Mouse (Mus musculus): Measurements from ENCODE around the gene Kcna1. TPM values are rescaled to one million over a fixed set of nuclear protein-coding genes. Genes with fewer than 3 reads are reported as not detected.

Gene Kcna1
- 2.6 and 2.7 TPM in 2 replicates for polyA plus RNA-seq (2016; fragmentation: Nextera tagmentation; extraction: Ambion mirVana)

GRCm38 (mm10) chr6:126646381-126646780 is at the start of gene Kcna1:
Gene Kcna1, minus strand, starts transcription at chr6:126646384.
- H3K9ac ChIP-seq, result peak within 1 kb of the TSS; percentile 47
- ATAC-seq (ENCODE audit: insufficient number of reproducible peaks, insufficient read depth, low FRiP score, low TSS enrichment), result no peak
- peak within 1 kb of the TSS; percentile 49 for H3K4me3 ChIP-seq
- no peaks in the 10 kb centered on the region for H3K36me3 ChIP-seq
- H3K4me2 ChIP-seq (replicated peaks), result peak within 1 kb of the TSS; percentile 99
- WGBS, result 21% methylated on average over 8 of the region's 8 CpGs
- peaks cover 58% of the 10 kb centered on the region for H3K27me3 ChIP-seq
- peaks cover 21% of the 10 kb centered on the region for H3K4me1 ChIP-seq
- H3K27ac ChIP-seq, result no peak within 1 kb of the TSS
- H3K9me3 ChIP-seq, result no peaks in the 10 kb centered on the region

DNA sequence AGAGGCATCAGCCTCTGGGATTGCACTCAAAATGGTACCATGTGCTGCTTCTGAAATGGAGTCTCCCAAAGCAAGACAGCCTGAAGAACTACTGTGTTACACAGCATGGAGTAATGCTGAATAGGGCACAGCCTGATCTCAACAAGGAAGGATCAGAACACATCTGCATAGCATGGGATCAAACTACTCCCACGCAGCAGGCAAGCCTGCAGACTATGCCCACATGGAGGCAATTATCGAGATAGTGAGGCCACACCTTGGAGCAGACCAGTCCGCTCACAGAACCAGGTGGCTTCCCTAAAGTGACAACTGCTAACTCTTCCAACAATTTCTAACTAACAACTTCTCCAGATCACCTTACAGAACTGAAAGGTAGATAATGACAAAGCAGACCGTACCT is 40.9 kb upstream of the Kcna1 start:
- ATAC-seq (ENCODE audit: insufficient number of reproducible peaks, insufficient read depth, low FRiP score, low TSS enrichment), result no peak

DNA sequence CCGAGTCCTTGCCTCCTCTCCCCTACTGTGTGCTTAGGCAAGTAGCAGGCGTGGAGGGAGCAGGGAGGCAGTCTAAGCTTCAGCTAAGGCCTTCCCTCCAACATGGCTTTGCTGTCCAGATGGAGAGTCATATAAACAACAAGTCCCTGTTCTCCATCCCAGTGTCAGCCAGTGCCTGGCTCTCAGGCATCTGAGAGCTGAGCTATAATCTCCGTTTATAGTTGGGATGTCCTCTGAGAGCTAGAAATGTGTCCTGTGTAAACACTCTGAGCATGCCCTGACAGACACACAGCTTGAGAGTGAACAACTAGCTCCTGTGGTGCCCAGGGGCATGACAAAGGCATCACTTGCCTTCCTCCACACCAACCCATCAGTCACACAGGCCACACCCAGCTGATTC is 39.0 kb upstream of the Kcna1 start:
- no peaks in the 10 kb centered on the region for H3K36me3 ChIP-seq
- no peak overlapping the region for H3K4me2 ChIP-seq (replicated peaks)
- no peaks in the 10 kb centered on the region for H3K9me3 ChIP-seq
- 45% methylated on average over 3 of the region's 3 CpGs for WGBS
- no peak overlapping the region for H3K9ac ChIP-seq
- no peaks in the 10 kb centered on the region for H3K27me3 ChIP-seq
- H3K27ac ChIP-seq, result no peak overlapping the region
- no peak for ATAC-seq (ENCODE audit: insufficient number of reproducible peaks, insufficient read depth, low FRiP score, low TSS enrichment)
- H3K4me3 ChIP-seq, result no peak overlapping the region
- no peaks in the 10 kb centered on the region for H3K4me1 ChIP-seq

More for the DNA sequence above, 40.9 kb upstream of the Kcna1 start:
- no peak overlapping the region for H3K4me2 ChIP-seq (replicated peaks)
- no peak overlapping the region for H3K9ac ChIP-seq
- no peaks in the 10 kb centered on the region for H3K36me3 ChIP-seq
- H3K27ac ChIP-seq, result no peak overlapping the region
- H3K4me3 ChIP-seq, result no peak overlapping the region
- WGBS, result 40% methylated on average over 4 of the region's 4 CpGs
- H3K4me1 ChIP-seq, result no peaks in the 10 kb centered on the region
- H3K27me3 ChIP-seq, result no peaks in the 10 kb centered on the region
- no peaks in the 10 kb centered on the region for H3K9me3 ChIP-seq

GRCm38 (mm10) chr6:126678961-126679360 is 32.8 kb upstream of the Kcna1 start:
- H3K9ac ChIP-seq, result no peak overlapping the region
- H3K4me2 ChIP-seq (replicated peaks), result no peak overlapping the region
- no peak overlapping the region for H3K4me3 ChIP-seq
- ATAC-seq (ENCODE audit: insufficient number of reproducible peaks, insufficient read depth, low FRiP score, low TSS enrichment), result no peak
- H3K27ac ChIP-seq, result no peak overlapping the region
- no peaks in the 10 kb centered on the region for H3K36me3 ChIP-seq
- no peaks in the 10 kb centered on the region for H3K4me1 ChIP-seq
- H3K9me3 ChIP-seq, result no peaks in the 10 kb centered on the region
- no peaks in the 10 kb centered on the region for H3K27me3 ChIP-seq
- 65% methylated on average over 7 of the region's 7 CpGs for WGBS

DNA sequence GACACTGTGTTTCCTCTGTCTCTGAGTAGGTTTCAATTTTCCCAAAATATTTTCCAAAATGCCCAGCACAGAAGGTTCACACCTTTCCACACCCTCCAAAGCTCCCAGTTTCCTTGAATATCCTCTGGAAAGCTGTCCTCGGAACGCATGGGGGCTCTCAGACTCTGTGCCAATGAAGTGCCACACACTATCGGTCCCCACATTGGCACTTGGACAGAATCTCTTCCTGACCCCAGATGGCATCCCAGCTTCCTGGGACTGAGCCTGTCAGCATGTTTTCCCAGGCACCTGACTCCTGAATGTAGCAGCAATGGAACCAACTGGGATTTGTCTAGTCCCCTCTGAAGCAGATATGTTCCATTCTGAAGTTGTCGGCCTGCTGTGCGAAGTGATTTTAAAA is 20.8 kb upstream of the Kcna1 start:
- Histone ChIP-seq H3K4me2 (replicated peaks) (no peak overlapping the region), H3K36me3 (no peaks in the 10 kb centered on the region), H3K27ac (no peak overlapping the region), H3K27me3 (0 out of 2 replicates have a peak, but pooled peaks cover 7% of the 10 kb centered on the region), H3K9me3 (no peaks in the 10 kb centered on the region), H3K9ac (no peak overlapping the region), H3K4me3 (no peak overlapping the region), H3K4me1 (no peaks in the 10 kb centered on the region)
- no peak for ATAC-seq (ENCODE audit: insufficient number of reproducible peaks, insufficient read depth, low FRiP score, low TSS enrichment)
- WGBS, result 90% methylated on average over 5 of the region's 5 CpGs

GRCm38 (mm10) chr6:126666091-126666490 is 19.9 kb upstream of the Kcna1 start:
- no peaks in the 10 kb centered on the region for H3K4me1 ChIP-seq
- 62% methylated on average over 6 of the region's 6 CpGs for WGBS
- no peak overlapping the region for H3K27ac ChIP-seq

GRCm38 (mm10) chr6:126664569-126664968 is 18.4 kb upstream of the Kcna1 start:
- 76% methylated on average over 3 of the region's 3 CpGs for WGBS
- H3K27me3 ChIP-seq, result 0 out of 2 replicates have a peak, but pooled peaks cover 4% of the 10 kb centered on the region
- no peak overlapping the region for H3K4me3 ChIP-seq
- ATAC-seq (ENCODE audit: insufficient number of reproducible peaks, insufficient read depth, low FRiP score, low TSS enrichment), result no peak
- no peak overlapping the region for H3K27ac ChIP-seq
- H3K4me1 ChIP-seq, result no peaks in the 10 kb centered on the region
- H3K36me3 ChIP-seq, result no peaks in the 10 kb centered on the region
- no peak overlapping the region for H3K4me2 ChIP-seq (replicated peaks)
- no peaks in the 10 kb centered on the region for H3K9me3 ChIP-seq
- H3K9ac ChIP-seq, result no peak overlapping the region

More at GRCm38 (mm10) chr6:126666091-126666490, 19.9 kb upstream of the Kcna1 start:
- no peak for ATAC-seq (ENCODE audit: insufficient number of reproducible peaks, insufficient read depth, low FRiP score, low TSS enrichment)
- Histone ChIP-seq H3K9me3 (no peaks in the 10 kb centered on the region), H3K4me3 (no peak overlapping the region), H3K4me2 (replicated peaks) (no peak overlapping the region), H3K27me3 (0 out of 2 replicates have a peak, but pooled peaks cover 7% of the 10 kb centered on the region), H3K9ac (no peak overlapping the region), H3K36me3 (no peaks in the 10 kb centered on the region)

DNA sequence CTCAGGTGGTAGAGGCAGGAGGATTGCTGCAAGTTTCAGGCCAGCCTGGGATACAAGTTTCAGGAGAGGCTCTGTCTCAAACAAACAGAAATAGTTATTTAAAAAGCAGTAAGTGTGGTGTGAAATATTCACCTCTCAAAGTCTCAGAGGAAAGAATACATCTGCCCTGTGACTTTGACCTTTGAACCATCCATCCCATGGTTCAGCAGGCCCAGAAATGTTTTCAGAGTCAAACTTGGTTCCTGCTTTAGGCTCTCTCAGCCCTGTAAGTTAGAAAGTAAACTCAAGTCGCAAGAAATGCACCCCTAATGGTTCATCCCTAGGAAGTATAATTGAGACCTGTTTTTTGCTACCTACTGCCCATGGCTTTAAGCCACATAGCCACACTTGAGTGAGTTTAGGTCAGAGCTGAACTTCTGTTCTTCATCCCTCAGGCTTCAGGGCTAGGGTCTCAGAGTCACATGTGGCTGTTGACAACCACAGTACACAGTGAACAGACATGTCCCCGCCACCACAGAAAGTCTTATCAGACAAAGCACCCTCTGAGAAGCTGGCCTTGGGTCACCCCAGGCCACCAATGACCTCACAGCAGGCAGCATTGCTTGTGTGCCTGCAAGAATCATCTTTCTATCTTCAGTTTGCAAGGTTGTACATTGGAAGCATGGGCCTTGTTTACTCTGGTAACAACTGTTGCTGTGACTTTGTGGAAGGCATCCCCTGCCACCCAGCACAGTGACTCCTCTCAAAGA is 11.6 kb upstream of the Kcna1 start:
- H3K9ac ChIP-seq, result no peak overlapping the region
- no peaks in the 10 kb centered on the region for H3K9me3 ChIP-seq
- no peak overlapping the region for H3K4me3 ChIP-seq
- 63% methylated on average over 2 of the region's 2 CpGs for WGBS
- no peak for ATAC-seq (ENCODE audit: insufficient number of reproducible peaks, insufficient read depth, low FRiP score, low TSS enrichment)
- no peaks in the 10 kb centered on the region for H3K27me3 ChIP-seq
- no peak overlapping the region for H3K27ac ChIP-seq
- no peak overlapping the region for H3K4me2 ChIP-seq (replicated peaks)
- no peaks in the 10 kb centered on the region for H3K36me3 ChIP-seq
- H3K4me1 ChIP-seq, result no peaks in the 10 kb centered on the region

GRCm38 (mm10) chr6:126653561-126653960 is 7.4 kb upstream of the Kcna1 start:
- 89% methylated on average over 7 of the region's 7 CpGs for WGBS
- Histone ChIP-seq H3K4me3 (no peak overlapping the region), H3K4me2 (replicated peaks) (no peak overlapping the region), H3K4me1 (no peaks in the 10 kb centered on the region), H3K27me3 (no peaks in the 10 kb centered on the region), H3K9me3 (no peaks in the 10 kb centered on the region), H3K27ac (no peak overlapping the region), H3K36me3 (no peaks in the 10 kb centered on the region), H3K9ac (no peak overlapping the region)
- no peak for ATAC-seq (ENCODE audit: insufficient number of reproducible peaks, insufficient read depth, low FRiP score, low TSS enrichment)

DNA sequence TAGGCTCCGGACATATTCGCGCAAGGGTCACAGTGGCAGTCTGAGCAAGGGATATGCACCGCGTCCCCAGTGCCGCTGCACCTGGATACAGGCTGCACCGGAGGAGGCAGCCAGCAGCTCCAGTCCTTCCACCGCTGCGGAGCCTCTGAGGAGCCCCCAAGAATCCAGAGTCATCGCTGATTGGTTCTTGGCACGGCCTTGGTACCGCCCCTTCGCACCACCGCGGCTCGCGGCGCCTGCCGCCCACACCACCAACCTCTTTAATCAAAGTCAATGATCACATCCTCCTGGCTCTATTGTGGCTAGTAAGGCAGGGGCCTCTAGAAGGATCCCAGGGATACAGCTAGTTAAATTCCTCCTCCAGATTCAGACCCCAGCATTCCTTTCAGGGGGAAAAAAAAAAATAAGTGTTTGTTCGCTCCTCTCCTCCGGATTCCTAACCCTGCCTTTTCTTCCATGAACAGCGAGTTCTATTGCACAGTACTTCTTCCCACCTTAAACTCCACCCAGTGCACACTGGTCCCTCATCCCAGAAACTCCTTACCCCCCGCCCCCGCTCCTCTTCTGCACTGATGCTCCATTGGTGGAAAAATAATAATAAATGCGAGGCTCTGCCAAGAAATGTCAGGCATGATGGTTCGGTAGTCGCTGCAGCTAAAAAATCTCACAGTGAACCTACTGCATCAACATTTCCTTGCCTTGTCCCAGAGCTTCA is 383 bp downstream of the Kcna1 start:
- Histone ChIP-seq H3K36me3 (no peaks in the 10 kb centered on the region), H3K27me3 (peaks cover 62% of the 10 kb centered on the region), H3K4me2 (replicated peaks) (peak overlapping the region; percentile 99), H3K9ac (peak overlapping the region; percentile 47), H3K9me3 (no peaks in the 10 kb centered on the region), H3K4me3 (peak overlapping the region; percentile 49), H3K4me1 (peaks cover 21% of the 10 kb centered on the region), H3K27ac (no peak overlapping the region)
- peak; percentile 77; the same call in 1 of the 2 replicates for ATAC-seq (ENCODE audit: insufficient number of reproducible peaks, insufficient read depth, low FRiP score, low TSS enrichment)
- under 1% methylated on average over 27 of the region's 27 CpGs for WGBS

DNA sequence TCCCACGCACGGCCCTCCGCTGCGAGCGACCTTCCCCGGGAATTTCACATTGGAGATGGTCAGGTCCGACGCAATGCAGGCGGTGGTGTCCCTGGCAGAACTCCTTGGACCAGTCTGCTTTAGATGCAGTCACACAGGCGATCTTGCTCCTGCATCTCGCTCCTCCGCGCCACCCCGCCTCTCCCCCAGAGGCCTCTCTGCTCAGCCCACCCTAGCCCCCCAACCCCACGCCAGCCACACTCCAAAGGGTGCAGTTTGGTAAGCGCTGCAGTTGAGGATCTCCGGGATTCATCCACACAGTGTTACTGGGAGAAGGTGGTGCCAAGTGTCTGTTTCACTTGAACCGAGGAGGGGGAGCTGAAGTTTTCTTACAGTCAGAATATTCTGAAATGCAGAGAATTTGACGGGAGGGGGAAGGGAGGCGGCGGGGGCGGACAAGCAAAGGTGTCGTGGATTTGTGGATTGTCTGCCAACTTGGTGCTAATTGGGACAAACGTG is 1.1 kb downstream of the Kcna1 start:
- Histone ChIP-seq H3K4me2 (replicated peaks) (peak overlapping the region; percentile 99), H3K9ac (peak overlapping the region; percentile 47), H3K27me3 (peaks cover 62% of the 10 kb centered on the region), H3K36me3 (no peaks in the 10 kb centered on the region), H3K4me3 (peak overlapping the region; percentile 49), H3K27ac (no peak overlapping the region), H3K9me3 (no peaks in the 10 kb centered on the region), H3K4me1 (peaks cover 21% of the 10 kb centered on the region)
- under 1% methylated on average over 24 of the region's 24 CpGs for WGBS
- ATAC-seq (ENCODE audit: insufficient number of reproducible peaks, insufficient read depth, low FRiP score, low TSS enrichment), result 0 out of 2 replicates have a peak, but pooled peaks have one; percentile 42

All from embryonic facial prominence, embryonic 12.5 days (tissue).